Mouse (Mus musculus): Measurements from ENCODE around the gene Slc9a3r1. TPM values are rescaled to one million over a fixed set of nuclear protein-coding genes. Genes with fewer than 3 reads are reported as not detected.

The Slc9a3r1 gene
- polyA plus RNA-seq, 1 experiment from 2014 or later = 37.8 TPM

GRCm38 (mm10) chr11:115208126-115208525 is 45.0 kb downstream of the Slc9a3r1 start:
- peaks cover 42% of the 10 kb centered on the region for H3K36me3 ChIP-seq
- 90% methylated on average over 12 of the region's 12 CpGs for WGBS
- H3K27ac ChIP-seq (replicated peaks) = no peak overlapping the region
- H3K4me1 ChIP-seq = peaks cover 30% of the 10 kb centered on the region
- H3K9me3 ChIP-seq (replicated peaks) = no peaks in the 10 kb centered on the region
- H3K4me3 ChIP-seq = no peak overlapping the region
- DNase-seq (ENCODE audit: low spot score) = no peak
- H3K27me3 ChIP-seq (ENCODE audit: low read depth, poor library complexity, severe bottlenecking) = no peaks in the 10 kb centered on the region

- Histone ChIP-seq H3K27me3 (ENCODE audit: low read depth, poor library complexity, severe bottlenecking) (no peaks in the 10 kb centered on the region), H3K4me3 (no peak overlapping the region), H3K4me1 (peaks cover 34% of the 10 kb centered on the region), H3K36me3 (peaks cover 42% of the 10 kb centered on the region), H3K27ac (replicated peaks) (peak overlapping the region; percentile 38), H3K9me3 (replicated peaks) (no peaks in the 10 kb centered on the region)
- no peak for DNase-seq (ENCODE audit: low spot score)
- WGBS = 78% methylated on average over 25 of the region's 25 CpGs
These were observed 45.9 kb downstream of the Slc9a3r1 start for GRCm38 (mm10) chr11:115208776-115209732.

- H3K4me1 ChIP-seq = peaks cover 36% of the 10 kb centered on the region
- H3K27me3 ChIP-seq (ENCODE audit: low read depth, poor library complexity, severe bottlenecking) = no peaks in the 10 kb centered on the region
- DNase-seq (ENCODE audit: low spot score) = no peak
- no peaks in the 10 kb centered on the region for H3K9me3 ChIP-seq (replicated peaks)
- H3K36me3 ChIP-seq = peaks cover 37% of the 10 kb centered on the region
- no peak overlapping the region for H3K4me3 ChIP-seq
- 83% methylated on average over 7 of the region's 7 CpGs for WGBS
- H3K27ac ChIP-seq (replicated peaks) = peak overlapping the region; percentile 38
These were observed 46.8 kb downstream of the Slc9a3r1 start for GRCm38 (mm10) chr11:115209958-115210357.

- H3K27ac ChIP-seq (replicated peaks) = no peak overlapping the region
- WGBS = 65% methylated on average over 13 of the region's 13 CpGs
- DNase-seq (ENCODE audit: low spot score) = no peak
- H3K4me1 ChIP-seq = peaks cover 41% of the 10 kb centered on the region
- H3K9me3 ChIP-seq (replicated peaks) = no peaks in the 10 kb centered on the region
- no peaks in the 10 kb centered on the region for H3K27me3 ChIP-seq (ENCODE audit: low read depth, poor library complexity, severe bottlenecking)
- no peak overlapping the region for H3K4me3 ChIP-seq
- peaks cover 23% of the 10 kb centered on the region for H3K36me3 ChIP-seq
These were observed 49.0 kb downstream of the Slc9a3r1 start for GRCm38 (mm10) chr11:115212116-115212515.

- H3K27me3 ChIP-seq (ENCODE audit: low read depth, poor library complexity, severe bottlenecking) = no peaks in the 10 kb centered on the region
- H3K27ac ChIP-seq (replicated peaks) = no peak overlapping the region
- H3K4me3 ChIP-seq = no peak overlapping the region
- DNase-seq (ENCODE audit: low spot score) = no peak
- peaks cover 5% of the 10 kb centered on the region; the same call in 1 of the 2 replicates for H3K36me3 ChIP-seq
- 44% methylated on average over 5 of the region's 5 CpGs for WGBS
- H3K9me3 ChIP-seq (replicated peaks) = no peaks in the 10 kb centered on the region
- peaks cover 43% of the 10 kb centered on the region for H3K4me1 ChIP-seq
These were observed 52.0 kb downstream of the Slc9a3r1 start for GRCm38 (mm10) chr11:115215123-115215522.

- peak overlapping the region; percentile 6; the same call in 1 of the 2 replicates for H3K27ac ChIP-seq (replicated peaks)
- no peaks in the 10 kb centered on the region for H3K9me3 ChIP-seq (replicated peaks)
- peaks cover 5% of the 10 kb centered on the region; the same call in 1 of the 2 replicates for H3K36me3 ChIP-seq
- no peak overlapping the region for H3K4me3 ChIP-seq
- no peaks in the 10 kb centered on the region for H3K27me3 ChIP-seq (ENCODE audit: low read depth, poor library complexity, severe bottlenecking)
- peaks cover 30% of the 10 kb centered on the region for H3K4me1 ChIP-seq
- no peak for DNase-seq (ENCODE audit: low spot score)
- WGBS = 72% methylated on average over 18 of the region's 18 CpGs
These were observed 54.6 kb downstream of the Slc9a3r1 start for GRCm38 (mm10) chr11:115217439-115218410.

- H3K36me3 ChIP-seq = peaks cover 5% of the 10 kb centered on the region; the same call in 1 of the 2 replicates
- peaks cover 6% of the 10 kb centered on the region for H3K27me3 ChIP-seq (ENCODE audit: low read depth, poor library complexity, severe bottlenecking)
- no peak for DNase-seq (ENCODE audit: low spot score)
- no peak overlapping the region for H3K4me3 ChIP-seq
- H3K9me3 ChIP-seq (replicated peaks) = no peaks in the 10 kb centered on the region
- H3K4me1 ChIP-seq = peaks cover 41% of the 10 kb centered on the region
- 79% methylated on average over 9 of the region's 9 CpGs for WGBS
- no peak overlapping the region for H3K27ac ChIP-seq (replicated peaks)
These were observed 56.1 kb downstream of the Slc9a3r1 start for GRCm38 (mm10) chr11:115219263-115219662.

- WGBS = 92% methylated on average over 10 of the region's 10 CpGs
- Histone ChIP-seq H3K4me1 (peaks cover 44% of the 10 kb centered on the region), H3K27me3 (ENCODE audit: low read depth, poor library complexity, severe bottlenecking) (peaks cover 8% of the 10 kb centered on the region), H3K36me3 (peaks cover 5% of the 10 kb centered on the region; the same call in 1 of the 2 replicates), H3K27ac (replicated peaks) (no peak overlapping the region), H3K9me3 (replicated peaks) (no peaks in the 10 kb centered on the region), H3K4me3 (no peak overlapping the region)
- DNase-seq (ENCODE audit: low spot score) = no peak
These were observed 56.5 kb downstream of the Slc9a3r1 start for GRCm38 (mm10) chr11:115219685-115220084.

- DNase-seq (ENCODE audit: low spot score) = no peak
- Histone ChIP-seq H3K9me3 (replicated peaks) (no peaks in the 10 kb centered on the region), H3K4me1 (peaks cover 61% of the 10 kb centered on the region), H3K4me3 (no peak overlapping the region), H3K27me3 (ENCODE audit: low read depth, poor library complexity, severe bottlenecking) (peaks cover 13% of the 10 kb centered on the region), H3K36me3 (no peaks in the 10 kb centered on the region), H3K27ac (replicated peaks) (no peak overlapping the region)
- 87% methylated on average over 12 of the region's 12 CpGs for WGBS
These were observed 58.9 kb downstream of the Slc9a3r1 start for GRCm38 (mm10) chr11:115222077-115222476.

- WGBS = 44% methylated on average over 5 of the region's 5 CpGs
- Histone ChIP-seq H3K9me3 (replicated peaks) (no peaks in the 10 kb centered on the region), H3K4me3 (no peak overlapping the region), H3K36me3 (no peaks in the 10 kb centered on the region), H3K27ac (replicated peaks) (no peak overlapping the region), H3K4me1 (peaks cover 64% of the 10 kb centered on the region), H3K27me3 (ENCODE audit: low read depth, poor library complexity, severe bottlenecking) (peaks cover 13% of the 10 kb centered on the region)
- DNase-seq (ENCODE audit: low spot score) = no peak
These were observed 59.4 kb downstream of the Slc9a3r1 start for GRCm38 (mm10) chr11:115222570-115222969.

GRCm38 (mm10) chr11:115223451-115223850 is 60.3 kb downstream of the Slc9a3r1 start:
- H3K9me3 ChIP-seq (replicated peaks) = no peaks in the 10 kb centered on the region
- H3K27me3 ChIP-seq (ENCODE audit: low read depth, poor library complexity, severe bottlenecking) = peaks cover 13% of the 10 kb centered on the region
- H3K4me3 ChIP-seq = no peak overlapping the region
- H3K36me3 ChIP-seq = no peaks in the 10 kb centered on the region
- H3K4me1 ChIP-seq = peaks cover 64% of the 10 kb centered on the region
- H3K27ac ChIP-seq (replicated peaks) = no peak overlapping the region
- no peak for DNase-seq (ENCODE audit: low spot score)
- 79% methylated on average over 11 of the region's 11 CpGs for WGBS

GRCm38 (mm10) chr11:115223877-115224276 is 60.7 kb downstream of the Slc9a3r1 start:
- H3K27me3 ChIP-seq (ENCODE audit: low read depth, poor library complexity, severe bottlenecking) = peaks cover 18% of the 10 kb centered on the region
- DNase-seq (ENCODE audit: low spot score) = no peak
- peaks cover 68% of the 10 kb centered on the region for H3K4me1 ChIP-seq
- no peaks in the 10 kb centered on the region for H3K36me3 ChIP-seq
- no peaks in the 10 kb centered on the region for H3K9me3 ChIP-seq (replicated peaks)
- WGBS = 81% methylated on average over 6 of the region's 6 CpGs
- H3K27ac ChIP-seq (replicated peaks) = no peak overlapping the region
- H3K4me3 ChIP-seq = no peak overlapping the region

All from midbrain, embryonic 10.5 days (tissue).